Mouse (Mus musculus) gastrocnemius, postnatal 25 days (tissue): ENCODE results near the gene Napepld. TPM values are rescaled to one million over a fixed set of nuclear protein-coding genes. Genes with fewer than 3 reads are reported as not detected.
"Not testable (repeated sequence)": the region's sequence is repeated elsewhere in the genome, so short reads cannot be mapped to it uniquely, and the experiment has no call there.

Experiments used
- DNase-seq: peaks from one replicate; pipeline ENCODE4 v3.0.0; 2022
- total RNA-seq, 2 experiments: library from RNA; stranded (reverse); gene quantifications; 1 replicate in 1 of 2; 2 replicates in 1 of 2; pipeline ENCODE4 v1.2.3; 2021

Napepld gene
- total RNA-seq, 2 experiments from 2014 or later, result 7.7 to 10.9 TPM

GRCm38 (mm10) chr5:21706546-21706945 lies 5.3 kb upstream of the Napepld start:
- DNase-seq, result no peak

GRCm38 (mm10) chr5:21703708-21704107 lies 2.5 kb upstream of the Napepld start:
- DNase-seq, result no peak

GRCm38 (mm10) chr5:21702873-21703475 lies 1.8 kb upstream of the Napepld start:
- DNase-seq, result no peak

- no peak for DNase-seq
These were observed 791 bp upstream of the Napepld start for GRCm38 (mm10) chr5:21702009-21702364.

- DNase-seq, result no peak
These were observed 262 bp downstream of the Napepld start for GRCm38 (mm10) chr5:21700934-21701333.

- DNase-seq, result no peak
These were observed 849 bp downstream of the Napepld start for GRCm38 (mm10) chr5:21700272-21700821.

- DNase-seq, result not testable (repeated sequence)
These were observed 1.6 kb downstream of the Napepld start for GRCm38 (mm10) chr5:21699555-21699954.

GRCm38 (mm10) chr5:21694854-21695490 lies 6.2 kb downstream of the Napepld start:
- DNase-seq, result no peak

- DNase-seq, result no peak
These were observed 7.8 kb downstream of the Napepld start for GRCm38 (mm10) chr5:21693372-21693870.

GRCm38 (mm10) chr5:21692230-21692629 lies 9.0 kb downstream of the Napepld start:
- DNase-seq, result no peak

GRCm38 (mm10) chr5:21687042-21687441 lies 14.2 kb downstream of the Napepld start:
- no peak for DNase-seq

GRCm38 (mm10) chr5:21685001-21685400 lies 16.2 kb downstream of the Napepld start:
- DNase-seq, result no peak

- DNase-seq, result no peak
These were observed 17.4 kb downstream of the Napepld start for GRCm38 (mm10) chr5:21683811-21684210.

GRCm38 (mm10) chr5:21680940-21681339 lies 20.3 kb downstream of the Napepld start:
- DNase-seq, result no peak

- DNase-seq, result no peak
These were observed 21.2 kb downstream of the Napepld start for GRCm38 (mm10) chr5:21680029-21680428.

GRCm38 (mm10) chr5:21678363-21678762 lies 22.8 kb downstream of the Napepld start:
- no peak for DNase-seq

GRCm38 (mm10) chr5:21677939-21678338 lies 23.3 kb downstream of the Napepld start:
- DNase-seq, result no peak

GRCm38 (mm10) chr5:21675494-21675893 lies 25.7 kb downstream of the Napepld start:
- no peak for DNase-seq

GRCm38 (mm10) chr5:21675019-21675418 lies 26.2 kb downstream of the Napepld start:
- no peak for DNase-seq

- DNase-seq, result no peak
These were observed 27.5 kb downstream of the Napepld start for GRCm38 (mm10) chr5:21673742-21674141.

GRCm38 (mm10) chr5:21672812-21673635 lies 28.2 kb downstream of the Napepld start:
- DNase-seq, result no peak

- no peak for DNase-seq
These were observed 31.9 kb downstream of the Napepld start for GRCm38 (mm10) chr5:21669307-21669706.
